Mouse (Mus musculus) frontal cortex, adult 2 months (tissue): ENCODE results near the gene Ttyh1. TPM values are rescaled to one million over a fixed set of nuclear protein-coding genes. Genes with fewer than 3 reads are reported as not detected.
"Not testable (repeated sequence)": the region's sequence is repeated elsewhere in the genome, so short reads cannot be mapped to it uniquely, and the experiment has no call there.

Source experiments
- DNase-seq, 2 experiments: peaks; one replicate each; pipeline ENCODE4 v3.0.0; 2022; ENCODE audit warnings: low spot score in 1 of 2; ENCODE audit errors: extremely low spot score in 1 of 2
- polyA plus RNA-seq: library from polyadenylated mRNA; depleted of rRNA; stranded (reverse); fragments of >200 nt; gene quantifications from 2 replicates; pipeline ENCODE4 v1.2.3, GENCODE M21; 2012

The Ttyh1 gene
- polyA plus RNA-seq, 1 experiment, result 712 TPM

DNA sequence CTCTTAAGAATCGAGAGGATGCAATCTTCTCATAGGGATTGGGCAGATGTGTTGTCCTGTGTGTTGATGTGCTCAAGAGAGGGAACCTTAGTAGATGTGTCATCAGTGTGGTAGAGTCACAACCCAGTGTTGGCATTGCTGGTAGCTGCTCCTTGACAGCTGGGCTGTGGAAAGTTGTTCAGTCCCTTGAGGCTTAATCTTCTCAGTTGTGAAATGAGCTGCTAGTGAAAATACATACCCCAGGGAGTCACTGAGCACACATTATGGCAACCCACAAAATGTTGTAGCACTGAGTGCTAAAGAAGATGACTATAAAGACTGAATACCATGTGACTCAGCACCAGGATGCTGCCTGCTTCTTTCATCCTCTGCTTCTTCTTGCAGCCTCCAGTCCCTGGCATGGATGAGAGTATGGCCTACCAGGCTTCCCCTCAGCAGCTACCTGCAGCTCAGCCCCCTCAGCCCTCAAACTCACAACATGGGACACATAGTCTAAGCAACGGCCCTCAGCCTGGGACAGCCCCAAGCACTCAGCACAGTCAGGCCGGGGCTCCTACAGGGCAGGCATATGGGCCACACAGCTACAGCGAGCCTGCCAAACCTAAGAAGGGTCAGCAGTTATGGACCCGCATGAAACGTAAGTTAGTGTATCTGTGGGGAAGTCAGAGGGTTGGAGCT, 22.6 kb downstream of the Ttyh1 start:
- DNase-seq, result no peak

- DNase-seq, result no peak
Measured at GRCm38 (mm10) chr7:4142796-4143445, 23.7 kb downstream of the Ttyh1 start.

DNA sequence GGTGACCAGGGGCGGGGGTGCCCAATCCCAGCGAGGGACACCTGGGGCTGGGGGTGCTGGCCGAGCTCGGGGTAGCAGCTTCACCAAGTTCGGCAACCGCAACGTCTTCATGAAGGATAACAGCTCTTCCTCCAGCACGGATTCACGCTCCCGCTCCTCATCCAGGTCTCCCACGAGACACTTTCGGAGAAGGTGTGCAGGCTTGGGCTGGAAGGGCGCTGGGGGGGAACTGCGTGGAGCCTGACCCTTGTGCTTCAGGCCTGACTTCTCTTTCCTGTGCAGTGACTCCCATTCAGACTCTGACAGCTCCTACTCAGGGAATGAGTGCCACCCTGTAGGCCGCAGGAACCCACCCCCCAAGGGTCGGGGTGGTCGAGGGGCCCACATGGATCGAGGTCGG, 24.3 kb downstream of the Ttyh1 start:
- no peak for DNase-seq

GRCm38 (mm10) chr7:4144046-4144445, 24.8 kb downstream of the Ttyh1 start:
- DNase-seq, result no peak

DNA sequence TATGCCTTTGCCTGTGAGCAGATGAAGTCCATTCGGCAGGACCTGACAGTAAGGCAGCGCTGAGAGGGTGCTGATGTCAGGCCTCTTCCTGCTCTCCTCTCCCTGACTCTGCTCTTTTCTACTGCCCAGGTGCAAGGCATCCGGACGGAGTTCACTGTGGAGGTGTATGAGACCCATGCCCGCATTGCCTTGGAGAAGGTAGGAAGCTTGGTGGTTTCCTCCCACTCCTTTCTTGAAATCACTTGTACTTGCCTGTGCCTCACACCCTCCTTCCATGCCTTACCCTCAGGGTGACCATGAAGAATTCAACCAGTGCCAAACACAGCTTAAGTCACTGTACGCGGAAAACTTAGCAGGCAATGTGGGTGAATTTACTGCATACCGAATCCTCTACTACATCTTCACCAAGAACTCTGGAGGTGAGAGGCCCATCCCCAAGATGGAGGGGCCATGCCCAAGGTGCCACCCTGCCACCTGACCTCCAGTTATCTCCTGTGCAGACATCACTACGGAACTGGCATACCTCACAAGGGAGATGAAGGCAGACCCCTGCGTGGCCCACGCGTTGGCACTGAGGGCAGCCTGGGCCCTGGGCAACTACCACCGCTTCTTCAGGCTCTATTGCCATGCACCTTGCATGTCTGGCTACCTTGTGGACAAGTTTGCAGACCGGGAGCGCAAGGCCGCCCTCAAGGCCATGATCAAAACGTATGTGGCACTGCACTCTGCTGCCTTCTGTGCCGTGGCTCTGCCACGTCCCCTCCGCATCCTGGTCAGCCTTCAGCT, 25.8 kb downstream of the Ttyh1 start:
- DNase-seq, result no peak

GRCm38 (mm10) chr7:4145552-4146190, 26.5 kb downstream of the Ttyh1 start:
- peak in 1 of 2 experiments; percentile 75 for DNase-seq

DNA sequence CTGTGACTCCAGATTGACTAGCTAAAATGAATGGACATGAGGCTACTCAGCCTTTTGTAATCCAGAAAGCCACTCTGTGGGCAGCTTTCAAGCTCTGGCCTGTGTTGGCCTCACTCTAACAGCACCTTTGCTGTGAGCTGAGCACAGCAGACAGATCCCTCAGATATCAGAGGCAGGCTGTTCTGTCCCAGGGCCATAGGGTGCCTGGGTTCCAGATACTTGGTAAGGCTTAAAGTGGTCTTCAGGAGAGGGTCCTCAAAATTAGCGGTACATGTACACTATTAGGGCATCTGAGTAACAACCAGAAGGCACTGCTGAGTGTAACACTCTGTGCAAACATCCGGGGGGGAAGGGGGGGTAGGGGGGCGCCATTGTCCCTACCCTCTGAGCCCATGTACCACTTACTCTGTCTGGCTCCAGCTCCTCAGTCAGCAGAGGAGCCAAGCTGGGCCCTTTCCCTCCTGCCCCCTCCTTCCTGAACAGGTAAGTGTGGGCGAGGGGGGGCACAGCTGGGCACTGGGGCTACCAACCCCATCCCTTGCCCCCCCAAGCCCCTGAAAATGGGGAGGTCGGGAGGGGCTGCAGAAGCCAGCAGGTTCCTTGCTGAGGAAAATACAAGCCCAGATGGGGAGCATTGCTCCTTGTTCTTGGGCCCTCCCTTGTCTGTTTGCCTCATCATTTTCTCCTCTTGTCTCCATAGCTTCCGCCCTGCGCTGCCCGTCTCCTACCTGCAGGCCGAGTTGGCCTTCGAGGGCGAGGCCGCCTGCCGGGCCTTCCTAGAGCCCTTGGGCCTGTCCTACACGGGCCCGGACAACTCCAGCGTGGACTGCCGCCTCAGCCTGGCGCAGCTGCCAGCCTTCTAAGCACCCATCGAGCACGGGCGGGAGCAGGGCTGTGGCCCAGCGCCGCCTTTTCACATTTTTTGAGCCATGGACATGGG, 27.3 kb downstream of the Ttyh1 start:
- no peak for DNase-seq

DNA sequence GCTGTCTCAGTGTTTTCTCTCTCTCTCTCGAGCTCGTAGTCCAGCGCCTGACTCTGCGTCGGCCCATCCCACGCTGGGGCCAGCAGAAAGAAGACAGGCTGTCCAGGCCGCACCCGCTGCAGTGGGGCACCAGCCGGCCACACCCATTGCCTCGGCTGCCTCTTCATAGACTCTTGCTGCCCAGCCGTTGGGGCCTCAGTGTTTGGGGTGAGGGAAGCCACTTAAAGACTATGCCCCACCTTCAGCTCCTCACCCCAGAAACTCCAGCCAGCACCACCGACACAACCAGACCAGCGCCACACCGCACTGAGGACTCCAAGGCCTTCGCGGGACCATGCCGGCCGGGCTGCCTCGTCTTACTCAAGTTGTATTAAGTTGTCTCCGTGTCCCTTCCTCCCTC, 28.2 kb downstream of the Ttyh1 start:
- no peak for DNase-seq

- no peak for DNase-seq
Measured at GRCm38 (mm10) chr7:4147836-4148235, 28.6 kb downstream of the Ttyh1 start.

DNA sequence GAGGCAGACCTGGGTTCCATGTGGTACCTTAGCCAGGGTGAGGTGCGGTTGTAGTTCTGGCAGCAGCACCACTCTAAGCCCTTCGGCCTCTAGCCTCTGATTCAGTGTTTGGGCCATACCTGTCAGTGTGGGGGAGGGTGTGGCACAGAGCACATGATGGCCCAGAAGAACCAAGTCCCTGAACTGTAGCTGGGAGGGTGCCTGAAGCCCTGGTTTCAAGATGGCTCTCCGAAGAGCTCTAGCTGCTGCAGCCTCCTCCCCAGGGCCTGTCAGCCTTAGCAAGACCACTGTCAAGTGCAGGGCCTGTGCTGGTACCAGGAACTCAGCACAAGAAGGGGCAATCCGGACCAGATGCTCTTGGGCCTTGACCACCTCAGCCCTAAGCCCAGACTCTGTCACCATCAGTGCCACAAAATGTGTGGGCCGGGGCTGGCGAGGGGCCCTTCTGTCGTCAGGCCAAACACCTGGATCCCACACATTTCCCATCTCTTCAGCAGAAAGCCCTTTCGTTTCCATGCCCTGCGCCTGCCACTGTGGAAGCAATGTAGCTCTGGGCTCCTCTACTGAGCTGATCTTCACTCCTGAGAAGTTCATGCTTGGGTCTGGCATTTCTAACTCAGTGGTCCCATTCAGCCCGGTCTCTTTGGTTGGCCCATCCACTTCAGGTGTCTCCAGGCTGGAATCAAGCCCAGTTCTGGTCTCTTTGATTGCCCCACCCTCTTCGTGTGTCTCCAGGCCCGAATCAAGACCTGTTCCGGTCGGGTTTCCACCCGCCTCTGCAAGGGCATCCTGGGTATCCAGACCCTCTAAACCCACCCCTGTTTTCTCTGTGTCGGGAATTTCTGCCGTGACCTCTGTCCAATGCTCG, 29.4 kb downstream of the Ttyh1 start:
- no peak for DNase-seq

GRCm38 (mm10) chr7:4149209-4150054, 30.2 kb downstream of the Ttyh1 start:
- peak in 1 of 2 experiments; percentile 85 for DNase-seq

GRCm38 (mm10) chr7:4150059-4150541, 30.9 kb downstream of the Ttyh1 start, which contains the start of gene Leng9:
Leng9 (minus strand) TSS chr7:4150374.
- DNase-seq, result no peak

- DNase-seq, result peak in 1 of 2 experiments; percentile 64
Measured at GRCm38 (mm10) chr7:4150811-4151221, 31.6 kb downstream of the Ttyh1 start.

- DNase-seq, result no peak
Measured at GRCm38 (mm10) chr7:4151241-4151640, 32.0 kb downstream of the Ttyh1 start.

DNA sequence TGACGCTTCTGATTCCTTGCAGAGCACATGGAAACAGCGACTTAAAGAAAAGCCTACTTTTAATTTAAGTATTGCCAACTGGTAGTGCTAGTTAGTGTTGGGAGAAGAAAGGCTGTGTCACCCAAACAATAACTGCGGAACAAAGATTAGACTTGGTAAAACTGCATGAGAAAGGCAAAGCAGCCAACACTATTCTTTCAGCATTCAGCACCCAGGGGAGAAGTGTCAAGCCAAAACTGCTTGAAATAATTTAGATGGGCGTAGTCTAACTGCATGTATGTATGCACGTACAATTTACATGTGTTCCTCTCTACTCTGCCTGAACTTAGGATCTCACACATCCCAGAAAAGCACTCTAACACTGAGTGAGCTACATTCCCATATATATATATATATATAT, 35.1 kb downstream of the Ttyh1 start:
- DNase-seq, result no peak

- DNase-seq, result no peak
Measured at GRCm38 (mm10) chr7:4154976-4155375, 35.8 kb downstream of the Ttyh1 start.

DNA sequence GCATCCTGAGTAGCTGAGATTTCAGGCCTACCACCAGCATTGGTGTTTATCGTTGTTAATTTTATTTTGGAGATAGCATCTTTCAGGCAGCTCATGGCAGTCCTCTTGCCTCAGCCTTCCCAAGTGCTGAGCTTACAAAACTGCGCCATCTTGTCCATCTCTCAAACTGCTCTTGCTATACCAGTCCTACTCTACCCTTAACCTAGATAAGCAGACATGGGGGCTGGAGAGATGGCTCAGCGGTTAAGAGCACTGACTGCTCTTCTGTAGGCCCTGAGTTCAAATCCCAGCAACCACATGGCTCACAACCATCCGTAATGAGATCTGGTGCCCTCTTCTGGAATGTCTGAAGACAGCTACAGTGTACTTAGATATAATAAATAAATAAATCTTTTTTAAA, 42.4 kb downstream of the Ttyh1 start:
- DNase-seq, result not testable (repeated sequence)

DNA sequence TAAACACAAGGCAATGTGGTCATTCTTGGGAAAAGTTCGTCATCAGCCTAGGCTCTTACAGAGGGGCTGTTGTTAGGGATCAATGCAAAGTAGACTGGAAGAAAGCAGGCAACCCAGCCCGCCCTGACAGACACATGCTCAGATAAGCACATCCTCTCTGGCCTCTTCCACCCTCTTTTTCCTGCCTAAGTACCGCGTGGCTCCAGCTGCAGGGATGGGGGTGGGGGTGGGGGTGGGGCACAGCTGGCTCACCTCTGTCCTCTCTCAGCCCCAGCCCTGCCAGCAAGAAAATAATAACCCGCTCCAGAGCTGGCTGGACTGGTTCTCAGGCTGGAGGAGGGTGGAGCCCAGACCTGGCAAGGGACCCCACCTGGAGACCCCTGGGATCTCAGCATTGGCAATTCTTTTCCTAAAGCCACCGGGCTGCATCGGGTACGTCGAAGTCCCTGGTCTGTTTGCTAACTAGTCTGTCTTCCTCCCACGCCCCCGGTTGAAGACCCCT, 44.4 kb downstream of the Ttyh1 start:
- no peak for DNase-seq
